23 mouse cellular contexts compared by ENCODE assay signal in genomic region chr5:87589916-87590315, GRCm38 (mm10). TPM values are rescaled to one million over a fixed set of nuclear protein-coding genes. Genes with fewer than 3 reads are reported as not detected.
"Had no signal": no experiment of that assay in that cellular context is flagged by ENCODE, and none has a peak within 500 bp of the region (broad histone marks: within the 10 kb centered on the region; RNA-seq: fewer than 3 reads in every experiment).

No protein-coding gene starts in this region.

- H3K36me3 ChIP-seq: neural tube, embryonic 13.5 days; neural tube, embryonic 15.5 days; stomach, embryonic 15.5 days had no signal

- H3K27me3 ChIP-seq: neural tube, embryonic 13.5 days; neural tube, embryonic 15.5 days; stomach, embryonic 15.5 days had no signal

- H3K4me3 ChIP-seq: neural tube, embryonic 13.5 days; neural tube, embryonic 15.5 days; stomach, embryonic 15.5 days had no signal

- DNase-seq: retina, postnatal 1 day; right cerebral cortex, adult 18-20 months; right cerebral cortex, postnatal 14 days; right cerebral cortex, postnatal 25 days; right cerebral cortex, postnatal 4 days; spleen, adult 18-20 months; thymus, adult 18-20 months; thymus, adult 2 months; thymus, postnatal 14 days; thymus, postnatal 25 days; thymus, postnatal 36 days; thymus, postnatal 4 days had no signal

- H3K4me1 ChIP-seq: neural tube, embryonic 13.5 days; neural tube, embryonic 15.5 days; stomach, embryonic 15.5 days had no signal

- H3K9ac ChIP-seq: neural tube, embryonic 13.5 days; neural tube, embryonic 15.5 days; stomach, embryonic 15.5 days had no signal

- H3K9me3 ChIP-seq: neural tube, embryonic 13.5 days; neural tube, embryonic 15.5 days; stomach, embryonic 15.5 days had no signal

- H3K27ac ChIP-seq: neural tube, embryonic 13.5 days; neural tube, embryonic 15.5 days; stomach, embryonic 15.5 days; stomach, postnatal 0 days had no signal

- H3K4me2 ChIP-seq: neural tube, embryonic 13.5 days; neural tube, embryonic 15.5 days; stomach, embryonic 15.5 days had no signal

RNA-seq across cellular contexts. Expression of gene Sult1e1, which starts 1.5 kb away (rescaled TPM):
- total RNA-seq: neutrophil, adult 5-6 weeks had no signal
- polyA plus RNA-seq: neural tube, embryonic 13.5 days; neural tube, embryonic 14.5 days; neural tube, embryonic 15.5 days; small intestine, adult 2 months; spleen, adult 2 months; stomach, embryonic 14.5 days; stomach, embryonic 15.5 days; thymus, adult 2 months had no signal

RNA-seq across cellular contexts. Expression of gene Sult1d1, which starts 21.1 kb away (rescaled TPM):
- total RNA-seq: neutrophil, adult 5-6 weeks had no signal
- polyA plus RNA-seq: neural tube, embryonic 13.5 days; neural tube, embryonic 14.5 days; neural tube, embryonic 15.5 days; spleen, adult 2 months; testis, adult 2 months; thymus, postnatal 0 days had no signal

RNA-seq across cellular contexts. Expression of gene Sult1b1, which starts 51.9 kb away (rescaled TPM):
- total RNA-seq: neutrophil, adult 5-6 weeks had no signal
- polyA plus RNA-seq: neural tube, embryonic 13.5 days; neural tube, embryonic 14.5 days; neural tube, embryonic 15.5 days; spleen, adult 2 months; testis, adult 2 months; thymus, adult 2 months; thymus, postnatal 0 days had no signal
